Mouse (Mus musculus): Measurements from ENCODE around the gene Vmn1r181.
A peak's percentile ranks its signal among the peaks of the same experiment; 100 is the strongest.
"Not testable (repeated sequence)": the region's sequence is repeated elsewhere in the genome, so short reads cannot be mapped to it uniquely, and the experiment has no call there.

The Vmn1r181 gene

DNA sequence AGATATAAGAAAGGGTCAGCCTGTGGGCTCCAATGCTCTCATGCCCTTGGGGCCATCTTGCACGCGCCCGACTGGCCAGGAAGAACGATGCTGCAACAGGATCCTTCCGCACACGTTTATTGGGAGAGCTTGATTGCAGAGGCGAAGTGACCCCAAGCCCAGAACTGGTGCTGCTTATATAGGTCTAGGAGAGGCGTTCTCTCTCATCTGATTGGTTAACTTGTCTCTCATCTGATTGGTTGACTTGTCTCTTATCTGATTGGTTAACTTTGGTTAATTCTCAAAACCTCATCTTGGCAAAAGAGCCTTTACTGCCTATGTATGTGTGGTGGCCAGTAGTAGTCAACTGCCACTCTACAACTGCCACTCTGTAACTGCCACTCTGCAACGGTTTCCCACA lies at the start of gene Vmn1r181:
Vmn1r181 (plus strand) TSS at position 301 of the 400 bp plus-strand sequence.
- DNase-seq = not testable (repeated sequence)

DNA sequence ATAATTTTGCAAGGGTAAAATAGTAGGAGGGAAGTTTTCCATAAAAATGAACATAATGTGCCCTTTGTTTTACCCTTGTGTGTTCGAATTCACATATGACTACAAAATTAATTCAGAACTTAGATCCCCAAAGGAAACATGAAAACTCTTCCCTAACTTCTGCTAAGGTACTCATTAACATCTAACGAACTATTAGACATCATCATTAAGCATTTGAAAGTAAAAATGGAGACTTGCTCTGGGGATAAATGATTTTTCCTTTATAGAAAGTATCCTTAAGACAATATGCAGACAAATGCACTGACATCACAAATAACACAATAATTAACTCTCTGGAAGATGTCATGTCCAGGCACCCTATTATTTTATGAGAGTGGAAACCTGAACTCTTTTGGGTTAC lies 47.7 kb upstream of the Vmn1r181 start, which contains the start of gene Vmn1r179:
Vmn1r179 (plus strand) TSS at position 301 of the 400 bp plus-strand sequence.
- no peak for DNase-seq

GRCm38 (mm10) chr7:23950332-23950731 lies 24.1 kb upstream of the Vmn1r181 start, which contains the start of gene Vmn1r180:
Gene Vmn1r180 (plus strand): TSS chr7:23950632.
- no peak for DNase-seq

DNA sequence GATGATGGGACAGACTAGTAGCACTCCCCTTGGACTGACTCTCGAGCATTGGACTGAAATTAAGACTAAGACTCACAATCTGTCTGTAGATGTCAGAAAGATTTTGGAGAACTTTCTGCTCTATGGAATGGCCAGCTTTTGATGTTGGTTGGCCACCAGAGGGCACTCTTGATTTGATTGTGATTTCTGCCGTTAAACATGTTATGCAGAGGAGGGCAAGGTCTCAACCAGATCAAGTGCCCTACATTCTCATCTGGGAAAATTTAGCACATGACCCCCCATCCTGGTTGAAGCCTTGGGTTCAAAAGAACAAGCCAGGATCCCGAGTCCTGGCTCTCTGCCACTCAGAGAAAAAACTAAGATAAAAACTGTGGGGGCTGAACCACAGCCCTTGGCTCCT lies 6.4 kb upstream of the Vmn1r181 start:
- peak; percentile 27 for DNase-seq

DNA sequence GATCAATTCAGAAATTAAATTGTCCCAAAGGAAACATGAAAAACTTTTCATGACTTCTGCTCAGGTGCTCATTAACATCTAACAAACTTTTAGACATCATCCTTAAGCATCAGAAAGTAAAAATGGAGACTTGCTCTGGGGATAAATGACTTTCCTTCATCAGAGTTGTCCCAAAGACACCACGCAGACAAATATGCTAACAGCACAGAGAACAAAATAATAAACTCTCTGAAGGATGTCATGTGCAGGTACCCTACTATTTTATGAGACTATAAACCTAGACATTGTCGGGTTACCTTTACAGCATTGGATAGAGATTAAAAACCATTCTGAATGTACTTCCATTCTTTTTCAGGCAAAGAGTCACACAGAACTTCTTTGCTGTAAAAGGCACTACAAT lies 27.0 kb downstream of the Vmn1r181 start, which contains the start of gene V1rd19:
V1rd19 (plus strand) TSS at position 301 of the 400 bp plus-strand sequence.
- DNase-seq = no peak

Measured in kidney, postnatal 14 days (tissue).